Mouse (Mus musculus): ENCODE measurements around the gene Zfp174. TPM values are rescaled to one million over a fixed set of nuclear protein-coding genes. Genes with fewer than 3 reads are reported as not detected.

Gene Zfp174
- polyA plus RNA-seq, 1 experiment from 2014 or later, result 1.8 TPM

DNA sequence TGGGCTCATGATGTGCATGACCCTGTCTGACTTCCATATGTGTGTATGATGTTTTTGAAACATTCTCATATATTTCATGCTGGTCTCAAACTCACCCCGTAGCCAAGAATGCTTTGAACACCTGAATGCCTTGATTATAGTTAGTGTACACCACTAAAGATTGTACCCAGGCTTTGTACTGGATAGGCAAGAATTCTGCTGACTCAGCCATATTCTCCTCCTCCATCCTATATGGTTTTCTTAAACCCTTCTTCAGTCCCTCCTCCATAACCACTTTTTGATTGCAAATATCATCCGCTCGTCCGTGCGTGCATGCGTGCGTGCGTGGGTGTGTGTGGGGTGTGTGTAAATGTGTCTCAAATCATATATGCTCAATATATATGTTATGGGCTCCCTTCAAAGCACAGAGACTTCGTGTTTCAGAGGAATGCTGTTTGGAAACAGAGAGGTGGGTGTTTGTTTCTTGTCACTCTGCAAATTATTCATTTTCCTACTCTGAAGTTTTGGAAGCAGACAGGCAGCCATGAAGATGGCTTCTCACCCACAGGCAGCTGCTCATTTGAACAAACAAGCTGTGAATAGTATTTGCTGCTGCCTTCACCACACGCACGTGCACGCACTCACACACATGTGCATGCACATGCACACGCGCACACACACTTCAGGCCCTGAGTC lies 44.7 kb downstream of the Zfp174 start:
- no peak overlapping the region for H3K9ac ChIP-seq
- no peak overlapping the region for H3K27ac ChIP-seq
- H3K27me3 ChIP-seq, result no peaks in the 10 kb centered on the region
- peaks cover 8% of the 10 kb centered on the region for H3K36me3 ChIP-seq (replicated peaks)
- H3K4me1 ChIP-seq, result no peaks in the 10 kb centered on the region
- no peak overlapping the region for H3K4me2 ChIP-seq
- no peak overlapping the region for H3K4me3 ChIP-seq (replicated peaks)
- WGBS, result 92% methylated on average over 14 of the region's 14 CpGs
- H3K9me3 ChIP-seq, result no peaks in the 10 kb centered on the region
- ATAC-seq (ENCODE audit: low FRiP score), result no peak

DNA sequence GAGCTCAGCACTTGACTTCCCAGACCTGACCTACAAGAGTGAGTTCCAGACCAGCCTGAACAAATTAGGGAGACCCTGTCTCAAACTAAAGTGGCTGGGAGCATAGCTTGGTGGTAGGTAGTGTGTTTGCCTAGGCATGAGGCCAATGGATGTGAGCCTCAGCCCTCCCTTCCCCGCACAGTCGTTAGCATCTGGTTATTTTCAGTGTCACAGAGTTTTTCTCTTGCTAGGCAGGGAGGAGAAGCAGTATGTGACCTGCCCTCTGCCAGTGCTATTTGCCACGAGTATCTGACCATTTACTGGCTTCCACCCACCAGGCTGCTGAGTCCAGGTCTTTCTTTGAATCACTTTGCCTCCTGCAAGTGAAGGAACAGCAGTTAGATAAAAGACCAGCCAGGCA lies 46.7 kb downstream of the Zfp174 start:
- ATAC-seq (ENCODE audit: low FRiP score), result no peak
- peaks cover 28% of the 10 kb centered on the region for H3K36me3 ChIP-seq (replicated peaks)
- H3K27ac ChIP-seq, result no peak overlapping the region
- WGBS, result 88% methylated on average over 3 of the region's 3 CpGs
- H3K9ac ChIP-seq, result no peak overlapping the region
- H3K4me3 ChIP-seq (replicated peaks), result no peak overlapping the region
- H3K4me1 ChIP-seq, result no peaks in the 10 kb centered on the region
- no peaks in the 10 kb centered on the region for H3K27me3 ChIP-seq
- no peak overlapping the region for H3K4me2 ChIP-seq
- H3K9me3 ChIP-seq, result no peaks in the 10 kb centered on the region

DNA sequence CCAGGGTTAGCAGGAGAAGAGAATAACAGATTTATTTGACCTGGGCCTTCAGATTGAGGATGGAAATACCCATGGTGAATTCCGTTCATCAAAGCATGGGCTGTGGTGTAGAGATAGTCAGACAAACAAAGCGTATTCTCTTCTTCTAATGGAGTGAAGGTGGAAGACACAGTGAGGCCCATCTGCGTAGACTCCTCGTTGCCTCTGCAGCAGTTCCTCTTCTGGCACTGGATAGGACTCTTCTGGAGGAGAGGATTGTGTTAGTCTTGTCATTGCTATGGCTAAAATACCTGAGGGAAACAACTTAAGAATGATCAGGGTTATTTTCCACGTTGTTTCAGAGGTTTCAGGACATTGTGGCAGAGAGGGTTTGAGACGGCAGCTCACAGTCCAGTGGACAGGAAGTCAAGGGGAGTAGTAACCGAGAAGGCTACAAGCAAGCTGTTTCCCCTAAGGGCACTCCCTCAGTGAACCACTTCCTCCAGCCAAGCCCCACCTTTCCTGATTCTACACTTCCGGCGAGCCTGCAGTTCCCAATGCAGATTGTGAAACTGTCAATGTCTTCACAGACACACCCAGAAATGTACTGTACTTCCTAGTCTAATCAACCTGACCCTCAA lies 48.2 kb downstream of the Zfp174 start:
- Histone ChIP-seq H3K27me3 (no peaks in the 10 kb centered on the region), H3K9ac (no peak overlapping the region), H3K36me3 (replicated peaks) (peaks cover 43% of the 10 kb centered on the region), H3K4me3 (replicated peaks) (no peak overlapping the region), H3K4me2 (no peak overlapping the region), H3K9me3 (no peaks in the 10 kb centered on the region), H3K4me1 (no peaks in the 10 kb centered on the region), H3K27ac (no peak overlapping the region; the same call in 1 of the 2 replicates)
- ATAC-seq (ENCODE audit: low FRiP score), result no peak
- WGBS, result 78% methylated on average over 9 of the region's 9 CpGs

DNA sequence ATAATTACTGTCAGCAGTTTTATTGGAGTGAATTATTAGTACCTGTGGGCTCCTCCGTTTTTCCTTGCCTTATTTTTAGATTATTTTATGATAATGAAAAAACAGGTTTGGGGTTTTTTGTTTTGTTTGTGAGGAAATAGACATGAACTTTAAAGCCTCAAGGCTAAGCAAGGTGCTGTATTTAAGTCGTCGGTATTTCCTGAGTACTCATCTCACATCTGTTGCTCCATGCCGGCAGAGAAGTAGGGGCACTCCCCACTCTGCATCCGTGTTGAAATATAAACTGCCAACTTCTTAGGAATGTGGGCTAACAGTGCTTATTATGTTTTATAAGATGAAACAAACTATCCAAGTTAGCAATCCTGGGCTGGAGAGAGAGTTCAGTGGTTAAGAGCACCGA lies 49.0 kb downstream of the Zfp174 start:
- ATAC-seq (ENCODE audit: low FRiP score), result no peak
- Histone ChIP-seq H3K36me3 (replicated peaks) (peaks cover 51% of the 10 kb centered on the region), H3K27me3 (no peaks in the 10 kb centered on the region), H3K4me2 (no peak overlapping the region), H3K9ac (no peak overlapping the region), H3K4me3 (replicated peaks) (no peak overlapping the region), H3K9me3 (no peaks in the 10 kb centered on the region), H3K27ac (no peak overlapping the region), H3K4me1 (no peaks in the 10 kb centered on the region)
- WGBS, result 89% methylated on average over 6 of the region's 6 CpGs

DNA sequence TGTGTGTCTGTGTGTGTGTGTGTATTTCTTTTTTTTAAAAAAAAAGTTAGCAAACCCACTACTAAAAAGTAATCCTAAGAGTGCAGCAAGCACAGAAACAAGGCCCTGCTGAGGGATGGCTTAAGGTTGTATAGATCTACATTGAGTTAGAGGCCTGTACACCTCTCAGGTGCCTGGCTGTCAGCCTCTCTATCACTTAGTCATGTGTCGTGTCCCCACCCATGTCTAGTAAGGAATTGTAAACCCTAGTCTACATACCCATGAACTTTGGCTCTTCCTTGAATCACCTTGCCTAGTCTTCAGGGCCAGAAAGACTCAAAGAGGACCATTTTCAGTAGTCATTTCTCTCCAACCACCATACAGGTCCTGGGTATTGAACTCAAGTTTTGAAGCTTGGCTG lies 49.5 kb downstream of the Zfp174 start:
- no peaks in the 10 kb centered on the region for H3K27me3 ChIP-seq
- H3K4me2 ChIP-seq, result no peak overlapping the region
- 87% methylated on average over 1 of the region's 1 CpGs for WGBS
- ATAC-seq (ENCODE audit: low FRiP score), result no peak
- H3K9me3 ChIP-seq, result no peaks in the 10 kb centered on the region
- H3K4me3 ChIP-seq (replicated peaks), result no peak overlapping the region
- H3K9ac ChIP-seq, result no peak overlapping the region
- H3K27ac ChIP-seq, result no peak overlapping the region
- H3K36me3 ChIP-seq (replicated peaks), result peaks cover 56% of the 10 kb centered on the region
- no peaks in the 10 kb centered on the region for H3K4me1 ChIP-seq

DNA sequence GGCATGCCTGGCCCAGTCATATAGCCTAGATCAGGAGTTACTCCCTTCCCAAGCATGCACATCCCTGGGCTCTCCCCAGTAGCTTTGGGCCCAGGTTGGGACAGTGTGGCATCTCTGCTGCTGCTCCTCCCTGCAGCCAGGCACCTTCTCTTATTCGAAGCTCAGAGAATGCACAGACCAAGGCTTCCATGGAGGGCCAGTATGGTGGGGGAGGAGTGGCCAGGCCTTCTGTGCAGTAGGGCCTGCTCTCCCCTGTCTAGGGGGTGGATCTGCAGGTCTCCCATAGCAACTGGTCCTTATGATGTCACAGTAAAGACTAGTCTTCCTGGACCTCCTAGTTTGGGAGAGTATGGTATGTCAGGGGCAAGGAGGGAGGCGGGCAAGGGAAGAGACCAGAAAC lies 60.4 kb downstream of the Zfp174 start:
- Histone ChIP-seq H3K4me2 (no peak overlapping the region), H3K4me3 (replicated peaks) (no peak overlapping the region), H3K9me3 (no peaks in the 10 kb centered on the region), H3K27ac (no peak overlapping the region), H3K9ac (no peak overlapping the region), H3K27me3 (no peaks in the 10 kb centered on the region), H3K4me1 (peaks cover 9% of the 10 kb centered on the region), H3K36me3 (replicated peaks) (peaks cover 38% of the 10 kb centered on the region)
- ATAC-seq (ENCODE audit: low FRiP score), result no peak
- WGBS, result 78% methylated on average over 2 of the region's 2 CpGs

Other genes with a start within 250 kb of the Zfp174 start
- not detected in 2 replicates for gene Mefv, start 129.2 kb upstream of the Zfp174 start, polyA plus RNA-seq (2016; fragmentation: Nextera tagmentation; extraction: Ambion mirVana)
- 52.6 and 56.5 TPM in 2 replicates for gene Zfp263, start 103.2 kb upstream of the Zfp174 start, polyA plus RNA-seq (2016; fragmentation: Nextera tagmentation; extraction: Ambion mirVana)
- gene Olfr15, start 16.4 kb upstream of the Zfp174 start, polyA plus RNA-seq (2016; fragmentation: Nextera tagmentation; extraction: Ambion mirVana), result 0.60 and 1.1 TPM in 2 replicates
- 60.6 and 65.2 TPM in 2 replicates for gene Naa60, start 25.1 kb downstream of the Zfp174 start, polyA plus RNA-seq (2016; fragmentation: Nextera tagmentation; extraction: Ambion mirVana)
- 9.7 and 12.9 TPM in 2 replicates for gene Zfp597, start 37.3 kb downstream of the Zfp174 start, polyA plus RNA-seq (2016; fragmentation: Nextera tagmentation; extraction: Ambion mirVana)
- 1.5 and 3.9 TPM in 2 replicates for gene Gm20695, start 37.4 kb downstream of the Zfp174 start, polyA plus RNA-seq (2016; fragmentation: Nextera tagmentation; extraction: Ambion mirVana)
- gene 1700037C18Rik, start 61.4 kb downstream of the Zfp174 start, polyA plus RNA-seq (2016; fragmentation: Nextera tagmentation; extraction: Ambion mirVana), result 8.2 and 9.2 TPM in 2 replicates
- gene Cluap1, start 61.5 kb downstream of the Zfp174 start, polyA plus RNA-seq (2016; fragmentation: Nextera tagmentation; extraction: Ambion mirVana), result 25.5 and 28.1 TPM in 2 replicates
- gene Nlrc3, start 129.4 kb downstream of the Zfp174 start, polyA plus RNA-seq (2016; fragmentation: Nextera tagmentation; extraction: Ambion mirVana), result 0.41 and 0.83 TPM in 2 replicates
- gene Slx4, start 156.5 kb downstream of the Zfp174 start, polyA plus RNA-seq (2016; fragmentation: Nextera tagmentation; extraction: Ambion mirVana), result 29.5 and 31.3 TPM in 2 replicates
- gene Dnase1, start 189.7 kb downstream of the Zfp174 start, polyA plus RNA-seq (2016; fragmentation: Nextera tagmentation; extraction: Ambion mirVana), result 4.2 and 6.7 TPM in 2 replicates
- gene Trap1, start 230.6 kb downstream of the Zfp174 start, polyA plus RNA-seq (2016; fragmentation: Nextera tagmentation; extraction: Ambion mirVana), result 63.1 and 68.3 TPM in 2 replicates

Measured in forebrain, embryonic 12.5 days (tissue).